8 mouse cellular contexts compared by ENCODE assay signal in genomic region chr5:73491837-73492720, GRCm38 (mm10). TPM values are rescaled to one million over a fixed set of nuclear protein-coding genes. Genes with fewer than 3 reads are reported as not detected.
DNase-seq lines count a peak whose midpoint lies in the region; ATAC-seq and TF ChIP-seq lines count a peak whose summit lies in the region.

No protein-coding gene starts in this region.

- DNase-seq in MEL-GATA-1-ER (ENCODE audit: extremely low read depth, low read depth): peak; percentile 82
- peak; percentile 88 to 90 for DNase-seq in cerebellum, adult 2 months
- peak; percentile 87 to 90 for DNase-seq in frontal cortex, postnatal 10 days (ENCODE audit: low spot score in 2 of 2)
- peak; percentile 78 to 80 for DNase-seq in layer of hippocampus, postnatal 25 days (ENCODE audit: extremely low spot score in 1 of 2, low spot score in 1 of 2)
- peak; percentile 88 for DNase-seq in lung, postnatal 25 days (ENCODE audit: low spot score)
- DNase-seq in retina, embryonic 14.5 days (ENCODE audit: low spot score): peak; percentile 94
- peak; percentile 90 for DNase-seq in thymus, postnatal 4 days

- H3K27me3 ChIP-seq in cerebellum, adult 2 months (ENCODE audit: control insufficient read depth, insufficient read depth, low read length): no peaks in the 10 kb centered on the region
- no peaks in the 10 kb centered on the region for H3K27me3 ChIP-seq in hindbrain, embryonic 13.5 days

- WGBS in cerebellum, adult 2 months: under 1% methylated on average over 59 of the region's 59 CpGs
- under 1% methylated on average over 59 of the region's 59 CpGs for WGBS in hindbrain, embryonic 13.5 days

- H3K27ac ChIP-seq in cerebellum, adult 2 months (ENCODE audit: insufficient read depth, low read length): peak overlapping the region; percentile 51
- peak overlapping the region; percentile 97 for H3K27ac ChIP-seq in hindbrain, embryonic 13.5 days

- no peaks in the 10 kb centered on the region for H3K36me3 ChIP-seq in hindbrain, embryonic 13.5 days

- peak; percentile 61; the same call in 1 of the 2 replicates for TF ChIP-seq POLR2A in cerebellum, adult 2 months (IDR thresholded peaks at IDR 0.05; ENCODE audit: borderline replicate concordance, insufficient read depth, low read length)

- H3K4me3 ChIP-seq in cerebellum, adult 2 months (replicated peaks; ENCODE audit: insufficient read depth, low read depth, low read length): peak overlapping the region; percentile 98
- H3K4me3 ChIP-seq in hindbrain, embryonic 13.5 days: peak overlapping the region; percentile 88

- TF ChIP-seq CTCF in cerebellum, adult 2 months (IDR thresholded peaks at IDR 0.05; ENCODE audit: borderline replicate concordance, insufficient read depth, low read depth, low read length): no peak

- peak overlapping the region; percentile 85 for H3K4me2 ChIP-seq in hindbrain, embryonic 13.5 days

- peak overlapping the region; percentile 87 for H3K9ac ChIP-seq in hindbrain, embryonic 13.5 days

- ATAC-seq in hindbrain, embryonic 13.5 days (ENCODE audit: low FRiP score): peak; percentile 62

- H3K9me3 ChIP-seq in hindbrain, embryonic 13.5 days: no peaks in the 10 kb centered on the region

- no peaks in the 10 kb centered on the region for H3K4me1 ChIP-seq in cerebellum, adult 2 months (ENCODE audit: control insufficient read depth, insufficient read depth, low read length)
- peaks cover 32% of the 10 kb centered on the region for H3K4me1 ChIP-seq in hindbrain, embryonic 13.5 days (replicated peaks)

RNA-seq across cellular contexts. Expression of gene Dcun1d4, which starts 11.3 kb away (rescaled TPM):
- 36.1 and 41.7 TPM in 2 replicates for polyA plus RNA-seq in cerebellum, adult 2 months (2012; rRNA removed)
- polyA plus RNA-seq in hindbrain, embryonic 13.5 days (2015; fragmentation: Nextera tagmentation; extraction: Ambion mirVana): 53.0 and 59.4 TPM in 2 replicates
- total RNA-seq in layer of hippocampus, postnatal 25 days (2021): 100 to 1,000 TPM; 114 to 122 TPM

Comparison
In these comparisons a context has a peak if more than half of its experiments do, and no peak if none do; other contexts are left out.
1. Peak in every context shown above with its lines: DNase-seq, ATAC-seq, H3K4me3 ChIP-seq and H3K27ac ChIP-seq.